Mouse (Mus musculus): ENCODE measurements at regions not wholly inside any gene's neighbourhood (a gene's known extent, or its start where the extent isn't known, plus 50 kb on each side); places are given as distances from the start of the nearest gene placed in this dataset.

GRCm38 (mm10) chr8:87225504-87226425 lies 246.6 kb downstream of the Cbln1 start:
- no peak overlapping the region for H3K9ac ChIP-seq
- no peak overlapping the region for H3K4me3 ChIP-seq

DNA sequence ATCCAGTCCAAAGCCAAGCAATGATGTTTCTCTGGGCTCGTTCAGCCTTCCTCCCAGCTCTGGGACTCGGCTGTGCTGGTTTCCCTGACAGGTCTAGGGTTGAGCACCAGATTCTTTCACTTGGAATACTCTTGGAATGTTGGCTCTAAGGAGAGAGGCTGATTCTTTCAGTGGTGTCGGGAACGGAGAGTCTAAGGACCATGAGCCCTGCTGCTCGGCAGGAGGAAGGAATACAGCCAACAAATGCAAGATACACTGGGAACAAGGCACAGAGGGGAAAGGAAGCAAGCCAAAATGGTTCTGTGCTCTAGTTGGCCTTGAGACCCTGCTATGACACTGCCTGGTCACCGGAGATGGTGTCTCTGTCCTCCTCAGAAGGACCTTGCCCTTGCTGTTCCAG lies 251.8 kb downstream of the Cbln1 start:
- peaks cover 3% of the 10 kb centered on the region; the same call in 1 of the 2 replicates for H3K27me3 ChIP-seq (replicated peaks)
- H3K4me3 ChIP-seq: no peak overlapping the region
- peaks cover 10% of the 10 kb centered on the region for H3K4me1 ChIP-seq
- no peaks in the 10 kb centered on the region for H3K36me3 ChIP-seq (replicated peaks)
- no peak for ATAC-seq (replicated peaks)
- 84% methylated on average over 6 of the region's 6 CpGs for WGBS
- no peak overlapping the region for H3K4me2 ChIP-seq
- no peak overlapping the region for H3K27ac ChIP-seq
- no peak overlapping the region for H3K9ac ChIP-seq
- H3K9me3 ChIP-seq: no peaks in the 10 kb centered on the region

More at GRCm38 (mm10) chr8:87225504-87226425, 246.6 kb downstream of the Cbln1 start:
- no peaks in the 10 kb centered on the region for H3K9me3 ChIP-seq
- ATAC-seq (replicated peaks): peak; percentile 88
- WGBS: 51% methylated on average over 11 of the region's 11 CpGs
- H3K27ac ChIP-seq: peak overlapping the region; percentile 63
- H3K27me3 ChIP-seq (replicated peaks): no peaks in the 10 kb centered on the region
- peaks cover 10% of the 10 kb centered on the region; the same call in 1 of the 2 replicates for H3K4me1 ChIP-seq
- no peak overlapping the region for H3K4me2 ChIP-seq
- no peaks in the 10 kb centered on the region for H3K36me3 ChIP-seq (replicated peaks)

DNA sequence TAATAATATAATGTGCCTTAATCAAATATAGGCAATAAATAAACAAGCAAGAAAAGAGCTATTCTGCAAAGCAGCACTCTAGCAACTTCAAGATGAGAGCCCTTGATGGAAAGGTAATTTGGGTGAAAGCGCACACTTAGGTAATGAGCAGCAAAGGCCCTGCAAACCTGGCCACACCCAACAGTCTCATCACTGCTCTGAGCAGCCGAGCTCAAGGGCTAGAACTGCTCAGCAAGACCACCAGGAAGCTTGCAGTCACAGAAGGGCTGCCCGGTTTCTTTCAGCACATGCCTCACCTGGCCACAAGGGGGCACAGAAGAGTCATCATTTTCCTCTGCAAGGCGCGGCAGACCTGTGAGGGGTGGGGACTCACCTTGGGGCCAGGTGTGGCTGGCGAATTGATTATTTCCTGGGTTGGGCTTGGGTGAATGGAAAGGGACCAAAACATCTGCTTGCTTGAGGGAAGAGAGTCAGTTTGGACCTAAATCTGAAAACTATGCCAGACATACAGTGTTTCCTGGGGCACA lies 253.4 kb downstream of the Cbln1 start:
- 18% methylated on average over 6 of the region's 6 CpGs for WGBS
- H3K4me1 ChIP-seq: peaks cover 20% of the 10 kb centered on the region
- H3K9me3 ChIP-seq: no peaks in the 10 kb centered on the region
- no peak overlapping the region for H3K9ac ChIP-seq
- H3K4me3 ChIP-seq: no peak overlapping the region
- ATAC-seq (replicated peaks): no peak
- peaks cover 3% of the 10 kb centered on the region; the same call in 1 of the 2 replicates for H3K27me3 ChIP-seq (replicated peaks)
- no peak overlapping the region for H3K27ac ChIP-seq
- H3K4me2 ChIP-seq: no peak overlapping the region
- H3K36me3 ChIP-seq (replicated peaks): no peaks in the 10 kb centered on the region

GRCm38 (mm10) chr8:87214962-87215361 lies 257.4 kb downstream of the Cbln1 start:
- H3K4me3 ChIP-seq: no peak overlapping the region
- 34% methylated on average over 10 of the region's 10 CpGs for WGBS
- 0 out of 2 replicates have a peak overlapping the region, but pooled peaks have one; percentile 15 for H3K4me2 ChIP-seq
- peaks cover 20% of the 10 kb centered on the region for H3K4me1 ChIP-seq
- no peak for ATAC-seq (replicated peaks)
- peaks cover 3% of the 10 kb centered on the region; the same call in 1 of the 2 replicates for H3K27me3 ChIP-seq (replicated peaks)
- H3K9me3 ChIP-seq: no peaks in the 10 kb centered on the region
- no peaks in the 10 kb centered on the region for H3K36me3 ChIP-seq (replicated peaks)
- H3K27ac ChIP-seq: peak overlapping the region; percentile 49
- H3K9ac ChIP-seq: no peak overlapping the region

- Histone ChIP-seq H3K4me1 (0 out of 2 replicates have a peak, but pooled peaks cover 10% of the 10 kb centered on the region), H3K9ac (no peak overlapping the region), H3K4me3 (no peak overlapping the region), H3K36me3 (replicated peaks) (no peaks in the 10 kb centered on the region), H3K27ac (no peak overlapping the region), H3K27me3 (replicated peaks) (no peaks in the 10 kb centered on the region), H3K4me2 (no peak overlapping the region), H3K9me3 (no peaks in the 10 kb centered on the region)
- no peak for ATAC-seq (replicated peaks)
- 49% methylated on average over 4 of the region's 4 CpGs for WGBS
Measured at GRCm38 (mm10) chr8:87210546-87210945, 261.9 kb downstream of the Cbln1 start.

DNA sequence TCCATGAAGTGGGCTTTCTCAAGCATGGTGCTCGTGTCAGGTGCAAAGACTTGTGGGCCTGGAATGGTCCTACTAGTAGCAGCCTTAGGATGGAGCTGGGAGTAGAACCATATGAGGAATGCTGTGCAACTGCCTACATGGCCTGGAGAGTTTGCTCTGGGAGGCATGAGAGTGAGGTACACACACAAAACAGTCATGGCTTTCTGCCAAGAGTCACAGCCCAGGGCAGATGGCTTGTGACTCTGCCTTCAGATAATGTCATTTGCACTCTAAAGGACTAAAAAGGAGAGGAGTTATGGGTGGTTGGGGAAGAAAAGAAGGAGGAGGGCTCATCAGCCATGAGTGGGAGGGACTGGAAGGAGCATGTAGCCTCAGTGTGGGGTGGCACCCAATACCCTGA lies 263.1 kb downstream of the Cbln1 start:
- no peak overlapping the region for H3K4me3 ChIP-seq
- H3K36me3 ChIP-seq (replicated peaks): no peaks in the 10 kb centered on the region
- H3K27me3 ChIP-seq (replicated peaks): no peaks in the 10 kb centered on the region
- no peaks in the 10 kb centered on the region for H3K4me1 ChIP-seq
- ATAC-seq (replicated peaks): no peak
- no peak overlapping the region for H3K4me2 ChIP-seq
- no peak overlapping the region for H3K27ac ChIP-seq
- 88% methylated on average over 1 of the region's 1 CpGs for whole genome bisulfite sequencing
- H3K9ac ChIP-seq: no peak overlapping the region
- no peaks in the 10 kb centered on the region for H3K9me3 ChIP-seq

DNA sequence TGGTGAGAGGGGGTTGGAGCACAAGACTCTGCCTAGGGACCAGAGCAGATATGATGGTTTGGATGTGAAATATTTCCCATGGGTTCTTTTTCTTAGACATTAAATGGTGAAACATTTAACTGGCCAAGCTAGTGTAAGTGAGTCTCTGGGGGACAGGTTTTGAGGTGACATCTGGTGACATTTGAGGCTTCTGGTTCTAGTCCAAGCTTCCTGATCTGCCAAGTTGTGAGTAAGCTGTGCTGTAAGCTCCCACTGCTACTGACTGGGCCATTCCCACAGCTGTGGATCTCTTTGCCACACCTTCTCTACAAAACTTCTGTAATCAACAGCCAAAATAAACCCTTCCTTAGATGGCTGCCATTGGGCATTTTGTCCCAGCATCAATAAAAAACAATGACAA lies 264.4 kb downstream of the Cbln1 start:
- Histone ChIP-seq H3K36me3 (replicated peaks) (no peaks in the 10 kb centered on the region), H3K27me3 (replicated peaks) (no peaks in the 10 kb centered on the region), H3K27ac (no peak overlapping the region), H3K9me3 (no peaks in the 10 kb centered on the region), H3K4me2 (no peak overlapping the region), H3K4me3 (no peak overlapping the region), H3K4me1 (no peaks in the 10 kb centered on the region), H3K9ac (no peak overlapping the region)
- ATAC-seq (replicated peaks): no peak

- H3K36me3 ChIP-seq (replicated peaks): no peaks in the 10 kb centered on the region
Measured at GRCm38 (mm10) chr8:87202639-87203160, 269.7 kb downstream of the Cbln1 start.

DNA sequence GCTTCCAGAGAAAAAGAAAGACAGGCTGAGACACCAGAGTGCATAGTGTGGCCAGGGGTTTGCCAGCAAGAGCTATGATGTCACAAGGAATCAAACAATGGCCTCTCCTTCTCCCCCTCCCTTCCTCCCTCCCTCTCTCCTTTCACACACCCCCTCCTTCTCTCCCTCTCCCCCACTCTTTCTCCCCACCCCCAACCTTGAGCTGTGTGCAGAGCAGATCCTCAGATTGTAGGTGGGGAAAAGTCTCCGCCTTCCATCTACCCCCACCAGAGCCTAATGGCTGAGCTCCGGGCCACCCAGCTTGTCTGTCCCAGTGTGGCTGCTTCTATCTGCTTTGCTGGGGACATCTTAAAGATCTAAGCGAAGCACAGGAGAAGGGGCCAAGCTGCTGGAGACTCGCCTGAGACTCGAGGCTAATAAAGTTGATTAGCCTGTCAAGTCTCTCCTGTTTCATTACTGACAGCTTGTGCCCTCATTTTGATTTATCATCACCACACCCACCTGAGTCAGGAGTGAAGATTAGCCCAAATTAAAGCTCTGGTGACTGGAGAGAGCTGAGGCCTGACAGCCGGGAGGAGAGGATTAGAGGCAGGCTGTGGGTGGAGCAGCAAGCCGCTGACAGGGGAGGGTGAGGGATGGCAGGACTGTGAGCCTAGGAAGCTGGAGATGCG lies 272.8 kb downstream of the Cbln1 start:
- no peaks in the 10 kb centered on the region for H3K27me3 ChIP-seq (replicated peaks)
- no peak overlapping the region; the same call in 1 of the 2 replicates for H3K4me2 ChIP-seq
- ATAC-seq (replicated peaks): peak; percentile 70
- no peak overlapping the region for H3K9ac ChIP-seq
- whole genome bisulfite sequencing: 3% methylated on average over 8 of the region's 8 CpGs
- H3K4me3 ChIP-seq: no peak overlapping the region
- H3K4me1 ChIP-seq: peaks cover 15% of the 10 kb centered on the region
- H3K36me3 ChIP-seq (replicated peaks): no peaks in the 10 kb centered on the region
- 0 out of 2 replicates have a peak overlapping the region, but pooled peaks have one; percentile 32 for H3K27ac ChIP-seq
- H3K9me3 ChIP-seq: no peaks in the 10 kb centered on the region

More at GRCm38 (mm10) chr8:87202639-87203160, 269.7 kb downstream of the Cbln1 start:
- Histone ChIP-seq H3K27ac (no peak overlapping the region), H3K27me3 (replicated peaks) (no peaks in the 10 kb centered on the region), H3K9ac (no peak overlapping the region), H3K4me3 (no peak overlapping the region), H3K4me2 (no peak overlapping the region), H3K9me3 (no peaks in the 10 kb centered on the region), H3K4me1 (peaks cover 15% of the 10 kb centered on the region)
- 90% methylated on average over 7 of the region's 7 CpGs for WGBS
- no peak for ATAC-seq (replicated peaks)

DNA sequence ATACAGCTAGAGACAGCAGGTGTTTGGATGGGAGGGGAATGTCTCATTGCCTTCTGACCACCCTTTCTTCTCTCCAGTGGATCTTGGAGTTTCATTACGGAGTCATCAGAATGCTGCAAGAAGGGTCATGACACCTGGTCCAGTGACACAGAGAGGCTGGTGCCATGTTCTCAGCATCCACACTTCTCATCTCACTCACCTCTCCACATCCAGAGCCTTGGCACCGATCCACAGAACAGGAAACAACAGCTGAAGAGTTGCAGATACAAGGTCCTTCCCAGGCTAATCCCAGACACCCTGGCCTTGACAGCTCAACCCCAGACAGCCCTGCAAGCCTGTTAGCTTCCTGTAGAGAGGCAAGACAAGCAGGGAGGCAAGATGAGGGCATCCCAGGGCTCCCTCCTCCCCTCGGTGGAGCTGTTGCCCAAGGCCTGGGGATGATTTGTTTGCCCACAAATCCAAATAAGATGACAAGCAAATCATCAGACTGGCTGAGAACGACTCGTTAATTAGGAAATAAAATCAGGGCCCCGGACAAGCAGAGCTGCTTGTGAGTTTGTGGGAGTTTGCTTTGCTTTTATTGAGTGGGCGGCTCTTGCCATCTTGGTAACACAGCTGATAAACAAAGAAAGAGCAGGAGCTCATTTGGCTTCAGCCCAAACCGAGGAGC lies 274.4 kb downstream of the Cbln1 start:
- Histone ChIP-seq H3K9me3 (no peaks in the 10 kb centered on the region), H3K4me2 (no peak overlapping the region), H3K27me3 (replicated peaks) (no peaks in the 10 kb centered on the region), H3K4me3 (no peak overlapping the region), H3K27ac (no peak overlapping the region), H3K36me3 (replicated peaks) (no peaks in the 10 kb centered on the region), H3K4me1 (peaks cover 15% of the 10 kb centered on the region), H3K9ac (no peak overlapping the region)
- no peak for ATAC-seq (replicated peaks)
- WGBS: 60% methylated on average over 8 of the region's 8 CpGs

- no peak for ATAC-seq (replicated peaks)
- Histone ChIP-seq H3K9ac (no peak overlapping the region), H3K27ac (no peak overlapping the region), H3K4me2 (no peak overlapping the region), H3K4me1 (peaks cover 15% of the 10 kb centered on the region), H3K4me3 (no peak overlapping the region), H3K36me3 (replicated peaks) (no peaks in the 10 kb centered on the region), H3K27me3 (replicated peaks) (no peaks in the 10 kb centered on the region), H3K9me3 (no peaks in the 10 kb centered on the region)
- WGBS: 87% methylated on average over 5 of the region's 5 CpGs
Measured at GRCm38 (mm10) chr8:87197000-87197399, 275.4 kb downstream of the Cbln1 start.

- 87% methylated on average over 5 of the region's 5 CpGs for WGBS
- H3K9ac ChIP-seq: no peak overlapping the region
Measured at GRCm38 (mm10) chr8:87196050-87196449, 276.4 kb downstream of the Cbln1 start.

More at GRCm38 (mm10) chr8:87196050-87196449, 276.4 kb downstream of the Cbln1 start:
- Histone ChIP-seq H3K9me3 (no peaks in the 10 kb centered on the region), H3K36me3 (replicated peaks) (no peaks in the 10 kb centered on the region), H3K4me2 (no peak overlapping the region), H3K27ac (no peak overlapping the region), H3K4me1 (peaks cover 15% of the 10 kb centered on the region), H3K4me3 (no peak overlapping the region), H3K27me3 (replicated peaks) (no peaks in the 10 kb centered on the region)
- no peak for ATAC-seq (replicated peaks)
